Mouse (Mus musculus) cerebellum, adult 11-12 months (tissue): ENCODE data around the gene Bcap31.

ENCODE experiments used
- DNase-seq: peaks from one replicate; pipeline ENCODE4 v3.0.0; 2022

Bcap31 gene

DNA sequence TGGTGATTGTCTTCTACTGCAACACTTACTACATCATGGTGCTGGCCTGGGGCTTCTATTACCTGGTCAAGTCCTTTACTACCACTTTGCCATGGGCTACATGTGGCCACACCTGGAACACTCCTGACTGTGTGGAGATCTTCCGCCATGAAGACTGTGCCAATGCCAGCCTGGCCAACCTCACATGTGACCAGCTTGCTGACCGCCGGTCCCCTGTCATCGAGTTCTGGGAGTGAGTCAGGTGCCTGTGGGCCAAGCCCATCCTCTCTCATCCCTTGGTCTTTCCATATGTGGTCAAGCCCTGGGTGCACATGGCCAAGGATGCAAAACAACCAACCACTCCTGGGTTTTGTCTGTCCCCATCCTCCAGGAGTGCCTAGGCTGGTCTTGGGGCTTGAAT lies 39.3 kb downstream of the Bcap31 start:
- no peak for DNase-seq

DNA sequence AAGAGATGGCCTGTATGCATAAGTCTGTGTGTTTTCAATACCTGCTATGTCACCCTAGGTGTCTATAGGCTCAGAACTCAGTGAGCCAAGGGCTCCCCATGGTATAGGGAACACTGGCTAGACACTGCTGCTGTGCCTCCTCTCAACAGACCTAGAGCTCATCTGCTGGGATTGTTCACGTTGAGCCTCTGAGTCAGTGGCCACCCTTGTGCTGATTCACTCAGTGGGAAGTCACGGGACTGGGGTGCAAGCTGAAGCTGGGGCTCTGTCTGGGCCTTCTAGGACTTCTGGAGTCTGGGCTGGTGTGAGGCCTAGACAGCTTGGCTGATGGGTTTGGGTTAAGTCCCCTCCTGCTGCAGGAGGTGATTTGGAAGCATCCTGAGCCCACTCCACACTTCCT lies 40.7 kb downstream of the Bcap31 start:
- no peak for DNase-seq

DNA sequence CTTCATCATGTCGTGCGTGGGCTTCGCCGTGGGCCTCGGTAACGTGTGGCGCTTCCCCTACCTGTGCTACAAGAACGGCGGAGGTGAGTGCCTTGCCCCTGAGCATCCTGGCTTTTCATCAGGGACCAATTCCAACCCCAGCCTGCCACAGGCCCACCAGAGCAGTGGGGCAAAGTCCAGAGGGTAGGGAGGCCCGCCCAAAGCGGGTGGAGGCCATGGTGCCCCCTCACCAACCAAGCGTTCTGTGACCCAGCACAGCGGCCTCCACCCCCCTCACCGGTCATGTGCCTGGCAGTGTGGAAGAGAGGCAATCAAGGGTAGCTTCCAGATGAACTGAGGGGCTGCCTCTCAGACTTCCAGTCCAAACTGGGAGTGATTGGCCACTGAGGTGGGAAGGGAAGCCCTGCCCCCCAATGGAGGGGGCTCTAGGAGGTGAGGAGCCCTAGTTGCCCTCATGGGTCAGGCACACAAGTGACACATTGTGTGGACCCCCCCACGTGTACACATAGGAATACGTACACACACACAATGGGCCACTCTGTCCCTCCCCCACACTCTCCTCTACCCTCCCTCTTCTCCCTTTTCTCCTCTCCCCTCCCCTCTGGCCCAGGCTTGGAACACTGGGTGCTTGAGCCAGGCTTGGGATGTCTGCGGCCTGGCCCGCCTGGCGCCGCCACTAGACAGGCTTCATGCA lies 41.9 kb downstream of the Bcap31 start:
- DNase-seq = peak; percentile 62

DNA sequence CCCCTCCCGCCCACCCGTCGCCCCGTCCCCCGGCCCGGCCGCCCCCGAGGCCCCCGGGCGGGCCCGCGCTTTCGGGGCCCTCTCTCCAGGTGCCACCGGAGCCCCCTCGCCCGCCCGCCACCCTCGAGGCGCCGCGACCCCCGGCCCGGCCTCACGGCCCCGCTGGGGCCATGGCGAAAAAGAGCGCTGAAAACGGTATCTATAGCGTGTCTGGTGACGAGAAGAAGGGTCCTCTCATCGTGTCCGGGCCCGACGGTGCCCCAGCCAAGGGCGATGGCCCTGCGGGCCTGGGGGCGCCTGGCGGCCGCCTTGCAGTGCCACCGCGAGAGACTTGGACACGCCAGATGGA lies 42.4 kb downstream of the Bcap31 start:
- DNase-seq = no peak

DNA sequence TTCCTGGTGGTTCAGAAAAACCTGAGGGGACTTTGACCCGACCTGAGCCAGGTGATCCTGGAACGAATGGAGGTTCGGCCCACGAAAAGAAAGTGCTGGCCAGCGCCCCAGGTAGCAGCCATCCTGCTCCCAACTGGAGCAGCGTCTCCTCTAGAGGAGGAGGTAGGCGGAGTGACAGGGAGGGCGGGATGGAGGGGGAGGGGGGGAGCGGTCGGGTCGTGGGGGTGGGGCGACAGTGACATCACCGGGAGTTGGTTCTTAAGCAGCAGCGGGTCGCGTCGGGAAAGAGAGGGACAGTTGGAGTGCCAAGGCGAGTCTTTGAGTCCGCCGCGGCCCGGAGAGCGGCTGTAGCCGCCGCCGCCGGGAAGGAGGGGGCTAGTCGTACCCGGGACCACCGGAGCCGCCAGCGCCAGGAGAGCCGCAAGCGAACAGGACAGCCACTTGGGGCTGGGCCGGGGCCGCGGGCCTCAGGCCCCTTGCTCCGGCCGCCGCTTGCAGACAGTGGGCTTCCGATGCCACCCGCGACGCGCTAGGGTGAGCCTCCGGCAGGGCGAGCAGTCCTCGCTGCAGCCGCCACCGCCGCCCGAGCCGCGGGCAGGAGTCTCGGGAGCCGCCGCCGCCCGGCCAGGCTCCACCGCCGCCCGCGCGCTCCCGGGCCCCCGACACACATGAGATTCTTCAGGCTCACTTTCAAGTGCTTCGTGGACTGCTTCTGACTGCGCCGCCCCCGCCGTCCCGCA lies 42.9 kb downstream of the Bcap31 start, which contains the start of gene Slc6a8:
Slc6a8 (plus strand) TSS at position 272 of the 740 bp plus-strand sequence.
- DNase-seq = peak; percentile 69

DNA sequence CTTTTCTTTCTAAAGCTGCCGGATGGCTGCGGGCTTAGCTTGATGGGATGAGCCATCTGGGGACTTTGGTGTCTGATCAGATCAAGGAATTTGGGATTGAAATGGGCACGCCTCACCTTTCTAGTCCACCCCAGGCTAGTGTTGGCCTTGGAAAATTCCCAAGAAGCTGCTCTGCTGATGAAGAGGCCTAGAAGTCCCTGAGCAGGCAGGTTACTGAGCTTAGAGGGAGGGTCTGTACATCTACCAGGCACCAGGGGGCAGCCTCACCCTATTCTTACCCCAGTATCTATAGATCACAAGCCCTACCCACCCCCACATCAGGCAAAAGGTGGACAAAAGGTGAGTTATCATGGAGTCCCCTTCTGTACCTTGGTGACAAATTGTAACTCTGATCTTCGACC lies 43.9 kb downstream of the Bcap31 start:
- peak; percentile 78 for DNase-seq

DNA sequence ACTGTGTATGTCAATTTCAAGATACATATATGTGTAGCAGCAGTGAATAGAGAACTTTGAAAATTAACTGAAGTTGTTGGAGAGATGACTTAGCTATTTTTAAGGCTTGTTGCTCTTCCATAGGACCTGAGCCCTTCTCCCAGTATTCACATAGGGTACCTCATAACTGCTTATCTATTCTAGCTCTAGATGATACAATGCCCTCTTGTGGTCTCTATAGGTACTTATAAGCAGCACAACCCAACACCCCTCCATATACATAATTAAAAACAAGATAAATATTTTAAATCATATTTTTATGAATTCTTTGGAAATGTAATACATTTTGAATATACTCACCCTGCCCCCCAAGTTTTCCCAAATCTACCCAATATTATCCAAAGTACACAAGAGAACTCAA lies 52.8 kb downstream of the Bcap31 start:
- DNase-seq = no peak

DNA sequence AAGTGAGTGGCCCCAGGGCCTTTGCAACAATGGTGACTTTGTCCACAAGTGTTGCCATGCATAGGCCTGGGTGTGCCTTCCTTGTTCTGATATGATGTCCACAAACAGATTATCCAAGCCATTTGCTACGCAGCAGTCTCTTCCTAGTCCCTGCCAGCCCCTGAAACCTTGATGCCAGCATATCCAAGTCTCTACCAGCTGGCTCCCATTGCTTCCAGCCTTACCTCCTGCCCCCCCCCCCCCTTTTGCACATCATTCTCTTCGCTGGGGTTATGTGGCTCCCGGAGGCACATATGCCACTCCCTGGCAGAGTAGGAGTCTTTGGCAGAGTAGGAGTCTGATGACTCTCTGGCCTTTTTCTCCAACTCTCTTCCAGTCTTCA lies 55.7 kb downstream of the Bcap31 start:
- peak; percentile 26 for DNase-seq

DNA sequence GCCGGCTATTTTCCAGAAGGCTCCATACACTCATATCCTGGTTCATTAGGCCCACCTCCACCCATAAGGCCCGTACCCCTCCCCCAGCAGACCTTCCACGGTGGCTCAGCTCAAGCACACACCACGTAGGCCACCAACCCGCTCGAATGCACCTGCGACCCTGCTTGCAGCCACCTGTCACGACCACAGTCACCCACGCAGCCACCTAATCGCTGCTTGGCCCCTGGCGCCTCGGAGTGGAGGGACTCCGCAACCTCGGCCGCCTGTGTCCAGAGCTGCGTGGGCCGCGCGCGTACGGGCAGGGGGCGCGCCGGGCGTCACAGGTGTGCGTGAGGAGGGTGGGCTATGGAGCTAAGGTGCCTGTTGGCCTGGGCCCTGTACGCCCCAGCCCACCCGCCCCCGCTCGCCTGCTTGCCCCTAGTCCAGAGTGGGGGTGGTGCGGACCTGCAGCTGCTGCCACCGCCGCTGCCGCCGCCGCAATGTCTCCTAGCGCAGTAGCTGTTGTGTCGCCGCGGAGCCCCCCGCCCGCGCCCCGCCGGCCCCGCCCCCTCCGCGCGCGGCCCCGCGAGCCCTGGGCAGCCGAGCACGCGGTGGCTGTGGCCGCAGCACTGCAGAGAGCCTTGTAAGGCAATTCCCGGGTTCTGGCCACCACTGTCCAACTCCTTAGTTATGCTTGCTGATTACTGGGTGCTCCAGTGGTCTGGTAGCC lies 56.2 kb downstream of the Bcap31 start, which contains the start of gene Pnck:
Pnck (minus strand) TSS at position 543 of the 709 bp plus-strand sequence.
- peak; percentile 56 for DNase-seq

DNA sequence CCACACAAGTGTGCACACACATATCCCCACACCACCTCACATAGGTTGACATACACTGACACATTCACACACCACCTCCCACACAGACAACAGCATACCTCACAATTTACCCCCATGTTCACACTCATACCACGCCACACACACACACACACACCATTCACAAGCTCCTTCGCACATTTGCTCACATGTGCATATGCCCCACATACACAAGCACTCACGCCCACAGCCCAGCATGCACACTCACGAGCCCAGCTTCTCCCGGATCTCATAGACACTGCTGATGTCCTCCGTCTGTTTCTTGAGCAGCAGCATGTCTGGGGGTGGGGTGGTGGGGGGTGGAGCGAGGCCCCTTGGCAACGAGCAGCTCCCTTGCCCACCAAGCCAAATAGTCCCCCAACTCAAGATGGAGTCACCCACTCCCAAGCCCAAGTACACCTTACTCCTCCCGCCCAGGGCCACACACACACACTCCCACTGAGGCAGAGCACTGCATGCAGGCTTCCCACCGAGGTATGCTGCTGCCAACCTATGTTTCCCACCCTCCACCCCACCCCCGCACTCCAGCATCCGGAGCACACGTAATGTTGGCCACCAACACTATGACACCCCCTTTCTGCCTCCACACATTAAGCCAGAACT lies 56.9 kb downstream of the Bcap31 start:
- DNase-seq = no peak

DNA sequence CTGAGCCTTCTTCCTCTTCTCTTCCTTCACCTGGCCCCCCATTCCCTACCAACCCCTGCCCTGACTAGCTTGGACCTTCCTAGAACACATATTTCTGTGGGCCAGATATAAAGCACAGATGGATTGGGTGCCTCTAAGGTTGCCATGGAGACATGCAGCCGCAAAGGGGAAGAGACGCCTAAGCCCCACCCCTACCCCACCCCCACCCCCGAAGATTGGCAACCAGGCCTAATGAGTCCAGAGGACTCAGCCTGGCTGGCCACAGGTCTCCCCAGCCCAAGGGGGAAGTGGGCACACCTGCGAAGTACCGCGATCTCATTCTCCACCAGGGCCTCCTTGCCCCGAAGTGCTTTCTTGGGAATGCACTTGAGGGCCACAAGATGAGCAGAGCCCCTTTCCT lies 57.6 kb downstream of the Bcap31 start:
- no peak for DNase-seq

DNA sequence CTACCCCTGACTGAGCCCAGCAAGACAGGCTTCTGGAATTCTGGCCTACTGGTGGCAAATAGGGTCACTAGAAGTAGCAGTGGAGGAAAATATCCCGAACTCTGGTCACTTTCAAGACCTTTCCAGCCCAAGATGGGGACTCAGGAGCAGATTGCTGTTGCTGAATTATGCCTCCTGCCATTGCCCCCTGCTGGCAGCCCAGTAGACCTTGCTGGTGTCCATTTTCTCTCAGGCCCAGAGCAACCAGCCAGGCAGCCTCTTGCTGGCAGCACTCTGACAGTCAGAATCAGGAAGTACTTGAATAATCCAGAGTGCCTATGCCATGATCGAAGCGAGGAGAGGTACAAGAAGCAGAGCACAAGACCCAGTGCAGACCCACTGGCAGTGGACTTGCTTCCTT lies 60.4 kb downstream of the Bcap31 start:
- no peak for DNase-seq

DNA sequence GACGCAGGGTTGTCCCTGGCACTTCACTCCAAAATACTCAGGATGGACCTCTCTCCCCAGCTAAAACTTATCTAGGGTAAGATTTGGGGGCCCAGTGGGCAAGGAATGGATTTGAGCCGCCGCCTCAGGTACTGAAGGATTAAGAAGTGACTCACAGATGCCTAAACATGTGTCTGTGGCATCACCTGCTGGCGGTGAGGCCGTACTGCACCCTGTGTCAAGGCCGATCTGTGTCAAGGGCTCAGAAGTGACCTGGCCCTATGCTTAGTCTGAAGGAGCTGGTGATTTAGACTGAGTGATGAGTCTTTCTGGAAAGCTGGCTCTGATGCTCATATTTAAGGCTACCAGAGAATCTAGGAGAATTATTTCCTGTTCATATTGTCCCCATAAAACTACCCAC lies 61.8 kb downstream of the Bcap31 start:
- DNase-seq = peak; percentile 75

DNA sequence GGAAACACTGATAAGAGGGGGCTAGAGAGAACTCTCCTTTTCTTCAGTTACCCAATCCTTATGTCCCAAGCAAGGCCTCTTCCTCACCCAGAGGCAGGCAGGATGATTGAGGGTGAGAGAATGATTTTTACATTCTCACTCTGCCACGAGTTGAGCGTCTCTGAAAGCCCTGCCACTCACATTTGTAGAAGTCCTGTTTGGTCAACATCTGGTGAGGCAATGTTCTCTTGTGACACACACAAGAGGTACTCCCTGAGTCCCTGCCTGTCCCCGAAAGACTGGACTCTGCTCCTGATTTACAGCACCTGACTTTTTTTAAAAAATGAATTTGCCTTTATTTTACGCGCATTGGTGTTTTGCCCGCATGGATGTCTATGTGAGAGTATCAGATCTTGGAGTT lies 62.6 kb downstream of the Bcap31 start:
- DNase-seq = no peak

DNA sequence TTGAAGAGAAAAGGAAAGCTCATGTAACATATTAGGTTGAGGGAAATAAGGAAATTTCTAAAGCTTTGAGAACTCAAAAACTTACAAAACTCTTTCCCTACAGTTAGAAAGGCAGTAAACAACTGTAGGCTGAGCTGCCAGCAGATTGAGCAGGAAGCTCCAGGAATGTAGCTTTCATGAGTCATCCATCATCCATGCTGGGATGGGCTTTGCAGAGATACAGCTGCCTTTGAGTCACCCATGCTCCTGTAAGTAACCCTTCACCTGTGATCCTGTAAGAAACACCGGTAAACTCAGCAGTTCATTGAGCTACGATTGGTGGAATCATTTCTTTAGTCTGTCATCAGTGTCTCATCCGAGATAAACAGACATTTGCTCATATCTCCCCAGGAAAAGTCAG lies 65.1 kb downstream of the Bcap31 start:
- no peak for DNase-seq

DNA sequence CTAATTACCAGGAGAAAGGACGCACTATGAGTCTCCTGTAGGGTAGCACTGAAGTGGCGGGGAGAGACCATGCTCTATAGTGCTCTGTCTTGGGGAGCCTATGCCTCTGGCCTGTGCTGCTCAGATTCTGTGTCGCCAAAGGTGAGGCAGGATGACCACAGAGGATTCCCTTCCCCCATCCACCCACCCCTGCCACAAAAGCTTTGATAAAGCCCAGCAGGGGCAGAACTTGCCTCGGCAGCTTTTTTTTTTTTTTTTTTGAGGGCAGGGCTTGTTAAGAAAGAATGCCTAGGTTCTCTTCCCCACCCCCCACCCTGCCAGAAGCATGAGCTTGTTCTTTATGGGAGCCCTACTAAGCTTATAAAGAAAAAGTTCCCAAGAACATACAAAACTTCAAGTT lies 70.9 kb downstream of the Bcap31 start:
- no peak for DNase-seq

DNA sequence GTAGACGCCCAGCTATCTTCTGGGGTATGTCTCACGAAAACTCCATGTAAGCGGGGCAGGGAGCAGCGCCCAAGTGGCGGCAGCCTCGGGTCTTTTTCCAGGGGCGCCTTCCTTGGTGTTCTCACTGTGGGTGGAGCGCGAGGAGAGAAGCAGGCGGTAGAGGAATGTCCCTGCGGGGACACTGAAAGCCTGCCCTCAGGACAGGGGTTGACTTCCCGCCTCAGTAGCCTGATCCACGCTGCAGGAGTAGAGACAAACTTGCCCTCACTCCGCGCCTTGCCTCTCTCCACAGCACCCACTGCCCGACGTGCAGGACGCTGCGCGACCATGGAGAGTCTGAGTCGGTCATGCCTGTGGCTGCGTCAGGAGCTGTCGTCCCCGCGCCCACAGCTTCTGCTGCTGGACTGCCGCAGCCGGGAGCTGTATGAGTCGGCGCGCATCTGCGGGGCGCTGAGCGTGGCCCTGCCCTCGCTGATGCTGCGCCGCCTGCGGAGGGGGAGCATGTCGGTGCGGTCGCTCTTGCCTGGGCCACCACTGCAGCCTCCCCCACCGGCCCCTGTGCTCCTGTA lies 76.0 kb downstream of the Bcap31 start:
- DNase-seq = no peak

DNA sequence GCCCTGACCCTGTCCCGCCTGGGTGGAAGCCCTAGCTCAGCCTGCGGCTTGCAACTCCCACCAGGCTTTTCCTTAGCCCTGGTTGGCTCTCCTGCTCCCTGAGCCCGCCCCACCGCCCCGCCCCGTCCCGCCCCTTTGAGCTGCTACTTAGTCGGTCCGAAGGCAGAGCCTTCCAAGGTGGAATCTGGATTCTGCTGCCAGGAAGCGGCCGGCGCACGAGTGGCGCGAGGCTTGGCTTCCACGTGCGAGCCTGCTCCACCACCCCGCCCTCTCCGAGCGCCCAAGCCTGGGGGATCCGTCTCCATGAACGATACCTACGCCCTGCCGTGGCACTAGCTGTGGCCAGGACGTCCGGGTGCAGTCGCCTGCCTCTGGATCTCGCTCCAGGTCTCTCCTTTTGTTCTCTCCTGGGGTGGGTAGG lies 76.7 kb downstream of the Bcap31 start, which contains the start of gene Dusp9:
Dusp9 (plus strand) TSS at position 165 of the 421 bp plus-strand sequence.
- no peak for DNase-seq

DNA sequence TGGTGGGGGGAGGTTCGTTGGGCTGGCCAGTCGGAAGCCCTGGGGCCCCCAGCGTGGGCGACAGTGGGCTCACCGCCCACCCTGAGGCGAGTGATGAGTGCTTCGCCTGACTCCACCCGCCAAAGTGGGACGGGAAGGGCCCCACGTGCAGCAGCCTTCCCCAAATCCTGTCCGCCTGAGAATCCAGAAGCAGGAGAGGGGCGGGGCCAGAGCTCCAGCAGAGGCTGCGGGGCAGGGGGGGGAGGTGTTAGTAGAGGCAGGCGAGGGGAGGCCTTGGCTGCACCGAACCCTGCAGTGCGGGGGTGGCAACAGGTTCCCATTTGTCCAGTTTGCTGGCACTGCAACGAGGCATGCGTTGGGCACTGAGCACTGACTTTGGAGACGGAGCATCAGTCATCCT lies 78.6 kb downstream of the Bcap31 start:
- DNase-seq = no peak
